In genomic region chr13:34759202-34759601, GRCm38 (mm10) we compare ENCODE assay signal across 28 mouse cellular contexts. TPM values are rescaled to one million over a fixed set of nuclear protein-coding genes. Genes with fewer than 3 reads are reported as not detected.
DNase-seq lines count a peak whose midpoint lies in the region; TF ChIP-seq lines count a peak whose summit lies in the region.
"Had no signal": no experiment of that assay in that cellular context is flagged by ENCODE, and none has a peak within 500 bp of the region (broad histone marks: within the 10 kb centered on the region; RNA-seq: fewer than 3 reads in every experiment).

No protein-coding gene starts in this region.

- peak; percentile 59; the same call in 1 of the 2 replicates for TF ChIP-seq POLR2A in testis, adult 2 months (IDR thresholded peaks at IDR 0.05; ENCODE audit: control insufficient read depth, low read depth, low read length)
- no peak for TF ChIP-seq POLR2A in myocyte (IDR thresholded peaks at IDR 0.05; ENCODE audit: insufficient read length, low read depth)

- no peak overlapping the region for H3K27ac ChIP-seq in heart, embryonic 10.5 days
- H3K27ac ChIP-seq in testis, adult 2 months (ENCODE audit: control insufficient read depth, insufficient read depth, low read depth, low read length), result peak overlapping the region; percentile 88
- H3K27ac ChIP-seq: embryonic facial prominence, embryonic 12.5 days; forebrain, embryonic 10.5 days; forebrain, embryonic 12.5 days had no signal

- peak; percentile 20; the same call in 1 of the 2 replicates for TF ChIP-seq CTCF in testis, adult 2 months (IDR thresholded peaks at IDR 0.05; ENCODE audit: control insufficient read depth, insufficient read depth, insufficient replicate concordance, low read depth, low read length)

- H3K4me2 ChIP-seq in myocyte (ENCODE audit: low read depth), result no peak overlapping the region
- H3K4me2 ChIP-seq: embryonic facial prominence, embryonic 12.5 days; forebrain, embryonic 12.5 days had no signal

- H3K4me1 ChIP-seq in heart, embryonic 10.5 days, result peaks cover 15% of the 10 kb centered on the region; the same call in 1 of the 2 replicates
- H3K4me1 ChIP-seq in testis, adult 2 months (ENCODE audit: control insufficient read depth, insufficient read depth, low read length), result peaks cover 14% of the 10 kb centered on the region

- H3K36me3 ChIP-seq in heart, embryonic 10.5 days, result no peaks in the 10 kb centered on the region
- H3K36me3 ChIP-seq in testis, adult 2 months (ENCODE audit: control insufficient read depth, insufficient read depth, low read length), result no peaks in the 10 kb centered on the region
- H3K36me3 ChIP-seq in myocyte (ENCODE audit: control insufficient read depth, insufficient read depth), result no peaks in the 10 kb centered on the region
- H3K36me3 ChIP-seq: embryonic facial prominence, embryonic 10.5 days; embryonic facial prominence, embryonic 12.5 days; forebrain, embryonic 10.5 days; forebrain, embryonic 12.5 days; G1E had no signal

- WGBS in heart, embryonic 10.5 days, result 96% methylated on average over 9 of the region's 9 CpGs

- no peaks in the 10 kb centered on the region for H3K27me3 ChIP-seq in heart, embryonic 10.5 days (ENCODE audit: insufficient read depth, poor library complexity, severe bottlenecking)
- no peaks in the 10 kb centered on the region for H3K27me3 ChIP-seq in testis, adult 2 months (ENCODE audit: control insufficient read depth, insufficient read depth, low read length)
- no peaks in the 10 kb centered on the region for H3K27me3 ChIP-seq in myocyte (ENCODE audit: control insufficient read depth, insufficient read depth, insufficient read length)
- H3K27me3 ChIP-seq: CH12.LX; embryonic facial prominence, embryonic 12.5 days; Patski had no signal

- peak; percentile 76 for DNase-seq in heart, adult 11 months
- DNase-seq in heart, embryonic 10.5 days (ENCODE audit: low spot score), result no peak
- DNase-seq in testis, postnatal 14 days (ENCODE audit: low spot score), result no peak
- DNase-seq in MN1 (ENCODE audit: low spot score), result no peak
- DNase-seq: adrenal gland, adult 8-10 months; adrenal gland, postnatal 14 days; adrenal gland, postnatal 36 days; B cell, adult 2 months; cerebellum, adult 11-12 months; cerebellum, adult 2 months; cerebellum, adult 9-10 months; cerebellum, postnatal 10 days; cerebellum, postnatal 25 days had no signal

- H3K79me2 ChIP-seq in myocyte (ENCODE audit: control insufficient read depth, insufficient read depth), result no peaks in the 10 kb centered on the region

- no peak overlapping the region for H3K4me3 ChIP-seq in heart, embryonic 10.5 days
- peak overlapping the region; percentile 77 for H3K4me3 ChIP-seq in testis, adult 2 months (ENCODE audit: control insufficient read depth, low read depth, low read length)
- no peak overlapping the region for H3K4me3 ChIP-seq in myocyte
- H3K4me3 ChIP-seq: embryonic facial prominence, embryonic 10.5 days; embryonic facial prominence, embryonic 12.5 days; erythroblast, embryonic 14.5 days; forebrain, embryonic 10.5 days; forebrain, embryonic 12.5 days had no signal

- no peaks in the 10 kb centered on the region for H3K9me3 ChIP-seq in heart, embryonic 10.5 days
- H3K9me3 ChIP-seq: embryonic facial prominence, embryonic 10.5 days; embryonic facial prominence, embryonic 12.5 days; forebrain, embryonic 10.5 days; forebrain, embryonic 12.5 days had no signal

- H3ac ChIP-seq in myocyte (ENCODE audit: control insufficient read depth, insufficient read length), result peak overlapping the region; percentile 12

TF ChIP-seq in myocyte, 11 proteins besides CTCF, POLR2A, EP300 and RAD21:
- TF ChIP-seq E2F4 (IDR thresholded peaks at IDR 0.05; ENCODE audit: insufficient read depth), result no peak
- no peak for TF ChIP-seq MAX (IDR thresholded peaks at IDR 0.05; ENCODE audit: low read depth)
- TF ChIP-seq TCF12 (IDR thresholded peaks at IDR 0.05; ENCODE audit: insufficient read depth, poor library complexity, severe bottlenecking), result no peak
- no peak for TF ChIP-seq SRF (IDR thresholded peaks at IDR 0.05; ENCODE audit: control insufficient read depth, insufficient read length, low read depth)
- TF ChIP-seq CEBPB (IDR thresholded peaks at IDR 0.05; ENCODE audit: insufficient read depth, poor library complexity, severe bottlenecking), result no peak
- TF ChIP-seq REST (IDR thresholded peaks at IDR 0.05; ENCODE audit: insufficient read depth, insufficient read length), result no peak
- TF ChIP-seq MYOG (IDR thresholded peaks at IDR 0.05; ENCODE audit: control insufficient read depth in 1 of 3, insufficient read depth in 1 of 3, insufficient read length in 2 of 3, low read depth in 2 of 3), result no peak
- no peak for TF ChIP-seq POLR2AphosphoS2 (IDR thresholded peaks at IDR 0.05; ENCODE audit: insufficient read length, low read depth)
- no peak for TF ChIP-seq TCF3 (IDR thresholded peaks at IDR 0.05; ENCODE audit: insufficient read length, low read depth)
- TF ChIP-seq USF1 (IDR thresholded peaks at IDR 0.05; ENCODE audit: low read depth), result no peak
- TF ChIP-seq MYOD1 (IDR thresholded peaks at IDR 0.05; ENCODE audit: control insufficient read depth in 1 of 3, insufficient read length in 2 of 3, low read depth in 2 of 3), result no peak

RNA-seq across cellular contexts. Expression of gene Fam50b, which starts 24.6 kb away (rescaled TPM):
- not detected in 2 replicates for polyA plus RNA-seq in heart, embryonic 10.5 days (2016; fragmentation: Nextera tagmentation; extraction: Ambion mirVana)
- 228 and 274 TPM in 2 replicates for polyA plus RNA-seq in testis, adult 2 months (2012; rRNA removed)
- not detected for polyA plus RNA-seq in myocyte (2012; fragmentation: generic; extraction: Trizol)
- polyA plus RNA-seq: activated CD4-positive, CD25-positive, alpha-beta regulatory T cell, adult 4 months; CD4-positive, CD25-positive, alpha-beta regulatory T cell, adult 4 months; cerebellum, adult 2 months; cortical plate, adult 2 months; embryonic facial prominence, embryonic 10.5 days; embryonic facial prominence, embryonic 12.5 days; erythroblast, embryonic 14.5 days; forebrain, embryonic 10.5 days; forebrain, embryonic 12.5 days; forebrain, embryonic 14.5 days; forebrain, embryonic 16.5 days; G1E; Patski had no signal

Comparison
In these comparisons a context has a peak if more than half of its experiments do, and no peak if none do; other contexts are left out.
1. RNA of gene Fam50b, which starts 24.6 kb away (polyA plus RNA-seq): 228 to 274 TPM in testis, adult 2 months; not detected in heart, embryonic 10.5 days and not detected in myocyte (single experiment); every median in the first group is over 100 times any median in the second.